Mouse (Mus musculus): Measurements from ENCODE around the gene Slc39a2. TPM values are rescaled to one million over a fixed set of nuclear protein-coding genes. Genes with fewer than 3 reads are reported as not detected.

Slc39a2 gene
- polyA plus RNA-seq, 1 experiment from 2014 or later: 1.9 TPM

GRCm38 (mm10) chr14:51940944-51941560 is 48.4 kb downstream of the Slc39a2 start:
- Histone ChIP-seq H3K27ac (ENCODE audit: low read depth, low read length) (no peak overlapping the region), H3K4me1 (ENCODE audit: control insufficient read depth, insufficient read depth, low read depth, low read length) (no peaks in the 10 kb centered on the region), H3K36me3 (ENCODE audit: control insufficient read depth, insufficient read depth, low read length) (no peaks in the 10 kb centered on the region), H3K4me2 (ENCODE audit: low read length) (no peak overlapping the region), H3K4me3 (ENCODE audit: low read length) (no peak overlapping the region), H3K27me3 (replicated peaks; ENCODE audit: control insufficient read depth, insufficient read depth, low read length) (no peaks in the 10 kb centered on the region), H3K9ac (ENCODE audit: low read depth, low read length) (no peak overlapping the region), H3K9me3 (ENCODE audit: control insufficient read depth, low read length) (peaks cover 4% of the 10 kb centered on the region; the same call in 1 of the 2 replicates)
- ATAC-seq: no peak
- WGBS: 38% methylated on average over 8 of the region's 8 CpGs

- 58% methylated on average over 9 of the region's 9 CpGs for WGBS
- Histone ChIP-seq H3K4me1 (ENCODE audit: control insufficient read depth, insufficient read depth, low read depth, low read length) (no peaks in the 10 kb centered on the region), H3K27ac (ENCODE audit: low read depth, low read length) (no peak overlapping the region), H3K4me3 (ENCODE audit: low read length) (no peak overlapping the region), H3K27me3 (replicated peaks; ENCODE audit: control insufficient read depth, insufficient read depth, low read length) (no peaks in the 10 kb centered on the region), H3K9ac (ENCODE audit: low read depth, low read length) (no peak overlapping the region), H3K36me3 (ENCODE audit: control insufficient read depth, insufficient read depth, low read length) (no peaks in the 10 kb centered on the region), H3K4me2 (ENCODE audit: low read length) (no peak overlapping the region), H3K9me3 (ENCODE audit: control insufficient read depth, low read length) (peaks cover 4% of the 10 kb centered on the region; the same call in 1 of the 2 replicates)
- no peak for ATAC-seq
These were observed 48.9 kb downstream of the Slc39a2 start for GRCm38 (mm10) chr14:51941577-51941976.

- Histone ChIP-seq H3K36me3 (ENCODE audit: control insufficient read depth, insufficient read depth, low read length) (no peaks in the 10 kb centered on the region), H3K4me2 (ENCODE audit: low read length) (no peak overlapping the region)
- WGBS: 75% methylated on average over 7 of the region's 7 CpGs
These were observed 49.5 kb downstream of the Slc39a2 start for GRCm38 (mm10) chr14:51942236-51942635.

GRCm38 (mm10) chr14:51943336-51943735 is 50.6 kb downstream of the Slc39a2 start:
- Histone ChIP-seq H3K4me2 (ENCODE audit: low read length) (no peak overlapping the region), H3K4me1 (ENCODE audit: control insufficient read depth, insufficient read depth, low read depth, low read length) (no peaks in the 10 kb centered on the region), H3K9ac (ENCODE audit: low read depth, low read length) (no peak overlapping the region), H3K36me3 (ENCODE audit: control insufficient read depth, insufficient read depth, low read length) (no peaks in the 10 kb centered on the region), H3K27me3 (replicated peaks; ENCODE audit: control insufficient read depth, insufficient read depth, low read length) (no peaks in the 10 kb centered on the region), H3K9me3 (ENCODE audit: control insufficient read depth, low read length) (no peaks in the 10 kb centered on the region), H3K27ac (ENCODE audit: low read depth, low read length) (no peak overlapping the region), H3K4me3 (ENCODE audit: low read length) (no peak overlapping the region)
- ATAC-seq: no peak
- WGBS: 88% methylated on average over 6 of the region's 6 CpGs

More at GRCm38 (mm10) chr14:51942236-51942635, 49.5 kb downstream of the Slc39a2 start:
- no peak overlapping the region for H3K27ac ChIP-seq (ENCODE audit: low read depth, low read length)
- ATAC-seq: no peak
- no peaks in the 10 kb centered on the region for H3K27me3 ChIP-seq (replicated peaks; ENCODE audit: control insufficient read depth, insufficient read depth, low read length)
- no peak overlapping the region for H3K4me3 ChIP-seq (ENCODE audit: low read length)
- H3K9ac ChIP-seq (ENCODE audit: low read depth, low read length): no peak overlapping the region
- peaks cover 4% of the 10 kb centered on the region; the same call in 1 of the 2 replicates for H3K9me3 ChIP-seq (ENCODE audit: control insufficient read depth, low read length)
- no peaks in the 10 kb centered on the region for H3K4me1 ChIP-seq (ENCODE audit: control insufficient read depth, insufficient read depth, low read depth, low read length)

Other genes with a start within 250 kb of the Slc39a2 start
- gene Gm17079, start 197.4 kb upstream of the Slc39a2 start, polyA plus RNA-seq (2015; fragmentation: Nextera tagmentation; extraction: Ambion mirVana): not detected in 2 replicates
- not detected in 2 replicates for gene Gm5800, start 175.7 kb upstream of the Slc39a2 start, polyA plus RNA-seq (2015; fragmentation: Nextera tagmentation; extraction: Ambion mirVana)
- gene Ang4, start 119.3 kb upstream of the Slc39a2 start, polyA plus RNA-seq (2015; fragmentation: Nextera tagmentation; extraction: Ambion mirVana): not detected in 2 replicates
- not detected in 2 replicates for gene AY358078, start 92.8 kb upstream of the Slc39a2 start, polyA plus RNA-seq (2015; fragmentation: Nextera tagmentation; extraction: Ambion mirVana)
- gene Ear6, start 39.2 kb upstream of the Slc39a2 start, polyA plus RNA-seq (2015; fragmentation: Nextera tagmentation; extraction: Ambion mirVana): not detected in 2 replicates
- gene Mettl17, start 8.0 kb upstream of the Slc39a2 start, polyA plus RNA-seq (2015; fragmentation: Nextera tagmentation; extraction: Ambion mirVana): 80.4 and 88.1 TPM in 2 replicates
- gene Ndrg2, start 21.3 kb downstream of the Slc39a2 start, polyA plus RNA-seq (2015; fragmentation: Nextera tagmentation; extraction: Ambion mirVana): 338 and 429 TPM in 2 replicates
- not detected in 2 replicates for gene Tppp2, start 25.5 kb downstream of the Slc39a2 start, polyA plus RNA-seq (2015; fragmentation: Nextera tagmentation; extraction: Ambion mirVana)
- not detected in 2 replicates for gene Rnase13, start 29.9 kb downstream of the Slc39a2 start, polyA plus RNA-seq (2015; fragmentation: Nextera tagmentation; extraction: Ambion mirVana)
- 63.4 and 74.4 TPM in 2 replicates for gene Arhgef40, start 91.8 kb downstream of the Slc39a2 start, polyA plus RNA-seq (2015; fragmentation: Nextera tagmentation; extraction: Ambion mirVana)
- 0.39 and 0.51 TPM in 2 replicates for gene Tmem253, start 122.8 kb downstream of the Slc39a2 start, polyA plus RNA-seq (2015; fragmentation: Nextera tagmentation; extraction: Ambion mirVana)
- 23.7 and 28.0 TPM in 2 replicates for gene Zfp219, start 127.8 kb downstream of the Slc39a2 start, polyA plus RNA-seq (2015; fragmentation: Nextera tagmentation; extraction: Ambion mirVana)
- not detected in 2 replicates for gene Olfr221, start 149.6 kb downstream of the Slc39a2 start, polyA plus RNA-seq (2015; fragmentation: Nextera tagmentation; extraction: Ambion mirVana)
- gene Hnrnpc, start 211.1 kb downstream of the Slc39a2 start, polyA plus RNA-seq (2015; fragmentation: Nextera tagmentation; extraction: Ambion mirVana): 414 and 445 TPM in 2 replicates
- gene Rpgrip1, start 217.8 kb downstream of the Slc39a2 start, polyA plus RNA-seq (2015; fragmentation: Nextera tagmentation; extraction: Ambion mirVana): 36.2 and 45.4 TPM in 2 replicates